Mouse (Mus musculus): ENCODE results near the gene Hnrnpa1.
A peak's percentile ranks its signal among the peaks of the same experiment; 100 is the strongest.
"Not testable (repeated sequence)": the region's sequence is repeated elsewhere in the genome, so short reads cannot be mapped to it uniquely, and the experiment has no call there.

Gene Hnrnpa1

DNA sequence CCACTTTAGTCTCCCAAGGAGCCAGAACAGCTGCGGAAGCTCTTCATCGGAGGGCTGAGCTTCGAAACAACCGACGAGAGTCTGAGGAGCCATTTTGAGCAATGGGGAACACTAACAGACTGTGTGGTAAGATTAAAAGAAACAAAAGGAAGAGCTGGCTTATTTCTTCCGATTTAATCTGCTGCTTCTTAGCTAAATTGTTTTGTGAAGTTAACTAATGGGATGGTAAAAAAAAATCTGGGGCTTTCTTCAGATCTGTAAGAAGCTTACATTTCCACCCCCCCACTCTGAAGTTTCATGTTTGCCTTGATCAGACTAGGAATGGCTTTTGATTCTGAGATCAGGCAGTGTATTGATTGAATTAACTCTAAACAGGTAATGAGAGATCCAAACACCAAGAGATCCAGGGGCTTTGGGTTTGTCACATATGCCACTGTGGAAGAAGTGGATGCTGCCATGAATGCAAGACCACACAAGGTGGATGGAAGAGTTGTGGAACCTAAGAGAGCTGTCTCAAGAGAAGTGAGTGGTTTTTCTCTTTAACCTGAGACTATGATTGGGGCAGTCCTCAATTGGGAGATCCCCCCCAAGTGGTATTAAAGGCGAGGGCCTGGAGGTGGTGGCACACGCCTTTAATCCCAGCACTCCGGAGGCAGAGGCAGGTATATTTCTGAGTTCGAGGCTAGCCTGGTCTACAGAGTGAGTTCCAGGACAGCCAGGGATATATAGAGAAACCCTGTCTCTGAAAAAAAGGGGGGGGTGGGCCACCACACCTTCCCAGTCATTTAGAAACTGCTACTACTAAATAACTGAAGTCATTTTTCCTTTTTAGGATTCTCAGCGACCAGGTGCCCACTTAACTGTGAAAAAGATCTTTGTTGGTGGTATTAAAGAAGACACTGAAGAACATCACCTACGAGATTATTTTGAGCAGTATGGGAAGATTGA lies 1.1 kb downstream of the Hnrnpa1 start:
- DNase-seq (ENCODE audit: low spot score): not testable (repeated sequence)

DNA sequence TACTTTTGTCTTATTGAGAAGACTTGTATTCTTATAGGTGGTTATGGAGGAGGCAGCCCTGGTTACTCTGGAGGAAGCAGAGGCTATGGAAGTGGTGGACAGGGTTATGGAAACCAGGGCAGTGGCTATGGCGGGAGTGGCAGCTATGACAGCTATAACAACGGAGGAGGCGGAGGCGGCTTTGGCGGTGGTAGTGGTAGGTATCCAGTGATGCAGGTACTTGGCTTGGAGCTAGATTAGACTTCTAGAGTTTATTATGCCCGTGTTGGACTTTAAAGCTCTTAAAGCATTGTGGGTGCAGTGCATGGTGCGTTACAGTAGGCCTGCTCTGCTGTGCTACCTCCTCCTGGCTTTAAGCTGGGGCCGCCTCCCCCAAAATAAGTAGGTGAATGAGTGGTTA lies 2.7 kb downstream of the Hnrnpa1 start:
- no peak for DNase-seq (ENCODE audit: low spot score)

DNA sequence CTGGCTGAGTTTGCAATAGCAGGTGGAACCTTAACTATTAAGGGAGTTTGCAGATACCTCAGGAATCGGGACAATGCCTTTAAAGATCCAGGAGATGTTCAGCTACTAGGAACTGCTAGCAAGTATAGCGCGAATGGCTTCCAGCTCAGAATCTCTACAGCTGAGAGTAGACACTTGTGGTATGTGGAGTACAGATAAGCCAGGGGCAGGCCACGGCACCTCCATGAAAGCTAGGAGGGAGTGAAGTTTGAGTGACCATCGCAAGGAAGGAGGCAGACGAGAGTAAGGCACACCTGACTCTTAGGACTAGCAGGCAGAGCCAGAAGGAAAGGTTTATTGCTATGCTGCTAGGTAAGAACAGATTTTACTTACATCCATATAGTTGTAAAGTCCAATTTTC lies 5.4 kb downstream of the Hnrnpa1 start:
- no peak for DNase-seq (ENCODE audit: low spot score)

DNA sequence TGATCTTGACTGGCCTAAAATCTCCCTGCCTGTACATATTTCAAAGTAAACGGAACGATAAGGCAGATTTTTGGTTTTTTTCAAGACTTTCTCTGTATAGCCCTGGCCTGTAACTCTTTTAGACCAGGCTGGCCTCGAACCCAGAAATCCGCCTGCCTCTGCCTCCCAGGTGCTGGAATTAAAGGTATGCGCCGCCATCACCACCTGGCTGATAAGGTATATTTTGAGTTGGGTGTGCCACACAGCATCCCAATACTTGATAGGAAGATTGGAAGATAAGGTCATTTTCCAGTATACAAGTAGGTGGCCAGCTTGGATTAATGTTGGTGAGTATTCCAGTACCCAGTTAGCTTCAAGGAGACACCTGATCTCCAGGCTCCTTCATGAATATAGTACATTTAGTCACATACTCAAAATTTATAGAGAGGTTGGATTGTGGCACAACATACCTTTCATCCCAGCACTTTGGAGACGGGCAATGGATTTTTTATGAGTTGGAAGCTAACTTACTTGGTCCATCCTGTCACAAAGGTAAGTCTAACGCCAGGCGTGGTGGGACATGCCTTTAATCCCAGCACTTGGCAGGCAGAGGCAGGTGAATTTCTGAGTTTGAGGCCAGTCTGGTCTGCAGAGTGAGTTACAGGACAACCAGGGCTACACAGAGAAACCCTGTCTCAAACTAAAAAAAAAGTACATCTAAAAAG lies 7.0 kb downstream of the Hnrnpa1 start:
- DNase-seq (ENCODE audit: low spot score): no peak

DNA sequence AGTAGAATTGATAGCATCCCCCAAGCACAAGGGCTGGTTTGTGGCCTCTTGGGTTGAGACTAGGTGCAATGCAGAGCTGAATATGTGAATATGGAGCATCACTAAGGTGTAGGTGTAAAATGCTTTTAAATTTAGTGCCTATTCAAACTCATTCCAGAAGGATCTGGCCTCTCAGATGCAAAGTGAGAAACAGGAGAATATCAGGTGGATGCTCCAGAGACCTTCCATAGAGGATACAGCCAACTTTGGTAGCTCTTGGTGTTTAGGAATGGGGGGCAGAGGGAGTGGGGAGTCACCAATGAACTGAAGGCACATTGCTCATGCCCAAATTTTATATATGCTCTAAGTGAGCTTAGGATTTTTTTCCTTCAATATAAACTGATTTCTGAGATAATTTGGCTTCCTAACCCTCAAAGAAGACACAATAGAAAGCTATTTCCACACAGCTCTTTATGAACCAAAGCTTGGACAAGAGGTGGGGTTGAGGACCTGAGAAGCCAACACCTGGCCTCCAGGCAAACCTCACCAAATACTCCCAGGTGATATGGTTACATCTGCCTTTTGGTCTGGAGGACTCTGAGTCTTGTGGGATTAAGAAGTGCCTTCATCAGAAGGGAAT lies 7.7 kb downstream of the Hnrnpa1 start:
- no peak for DNase-seq (ENCODE audit: low spot score)

DNA sequence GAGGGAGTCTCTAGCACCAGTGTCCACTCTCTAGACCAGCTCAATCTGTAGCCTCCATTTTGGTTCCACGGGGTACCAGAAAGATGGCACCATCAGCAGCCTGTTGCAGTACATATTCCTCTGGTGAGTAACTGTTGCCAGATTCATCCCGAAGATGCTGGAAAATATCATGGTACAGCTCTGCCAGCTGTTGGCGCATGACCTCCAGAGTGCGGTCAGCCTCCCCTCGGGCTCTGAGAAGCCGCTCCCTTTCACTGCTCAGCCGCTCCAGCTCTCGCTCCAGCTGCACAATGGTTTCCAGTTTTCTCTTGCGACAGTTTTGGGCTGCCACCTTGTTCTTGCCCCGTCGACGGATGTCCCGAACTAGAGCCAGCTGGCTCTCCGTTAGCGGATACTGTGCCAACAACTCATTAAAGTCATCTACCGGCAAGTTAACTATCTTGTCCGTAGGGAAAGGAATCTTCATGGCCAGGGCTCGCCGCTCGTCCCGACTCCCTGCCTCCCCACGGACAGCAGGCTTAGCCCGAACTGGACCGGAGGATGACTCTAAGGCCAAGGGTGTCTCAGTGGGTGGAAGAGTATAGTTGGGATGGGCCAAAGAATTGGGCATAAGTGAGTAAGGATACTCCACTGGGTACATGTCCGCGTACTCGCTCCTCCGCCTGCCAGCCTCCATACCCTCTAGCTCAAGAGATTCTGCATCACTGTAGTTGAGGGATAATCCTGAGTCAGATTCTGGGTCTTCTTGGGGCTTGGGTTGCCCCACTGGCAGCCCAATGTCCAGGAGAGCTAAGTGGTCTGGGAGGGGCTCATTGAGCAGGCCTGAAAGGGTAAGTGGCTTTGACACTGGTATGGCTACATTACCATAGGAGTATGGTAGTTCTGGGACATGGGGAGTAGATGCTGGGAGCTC lies 8.4 kb downstream of the Hnrnpa1 start:
- DNase-seq (ENCODE audit: low spot score): no peak

DNA sequence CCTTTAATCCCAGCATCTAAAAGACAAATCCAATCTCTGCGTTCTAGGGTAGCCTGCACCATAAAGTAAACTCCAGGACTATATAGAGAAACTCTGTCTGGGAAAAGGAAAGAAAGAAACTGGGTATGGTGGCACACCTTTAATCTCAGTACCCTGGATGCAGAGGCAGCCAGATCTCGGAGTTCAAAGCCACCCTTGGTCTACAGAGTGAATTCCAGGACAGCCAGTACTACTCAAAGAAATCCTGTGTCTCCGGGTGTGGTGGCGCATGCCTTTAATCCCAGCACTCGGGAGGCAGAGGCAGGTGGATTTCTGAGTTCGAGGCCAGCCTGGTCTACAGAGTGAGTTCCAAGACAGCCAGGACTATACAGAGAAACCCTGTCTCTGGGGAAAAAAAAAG lies 9.3 kb downstream of the Hnrnpa1 start:
- DNase-seq (ENCODE audit: low spot score): not testable (repeated sequence)

DNA sequence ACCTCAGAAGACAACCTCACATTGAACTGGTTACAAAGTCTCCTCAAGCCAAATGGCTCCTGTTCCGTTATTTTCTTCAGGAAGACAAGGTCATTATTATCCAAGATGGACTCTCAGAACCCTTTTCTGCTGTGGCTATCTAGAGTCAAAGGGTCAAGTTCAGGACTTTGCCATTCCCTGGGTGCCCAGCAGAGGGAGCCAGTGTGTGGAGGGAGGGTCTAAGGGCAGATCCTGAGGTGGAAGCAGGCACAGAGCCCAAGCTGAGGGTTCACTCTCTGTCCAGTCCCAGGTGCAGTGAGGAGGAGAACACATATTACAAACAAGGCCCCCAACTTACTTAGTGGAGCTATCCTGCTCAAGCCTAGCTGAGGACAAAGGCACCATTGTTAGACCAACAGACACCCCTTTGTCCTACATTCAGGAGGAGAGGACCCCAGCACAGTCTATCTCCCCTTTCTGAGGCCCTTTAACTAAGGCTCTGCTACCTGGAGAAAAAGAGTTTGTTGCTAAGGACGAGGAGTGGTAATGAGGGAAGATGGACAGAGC lies 10.0 kb downstream of the Hnrnpa1 start:
- DNase-seq (ENCODE audit: low spot score): peak; percentile 48

DNA sequence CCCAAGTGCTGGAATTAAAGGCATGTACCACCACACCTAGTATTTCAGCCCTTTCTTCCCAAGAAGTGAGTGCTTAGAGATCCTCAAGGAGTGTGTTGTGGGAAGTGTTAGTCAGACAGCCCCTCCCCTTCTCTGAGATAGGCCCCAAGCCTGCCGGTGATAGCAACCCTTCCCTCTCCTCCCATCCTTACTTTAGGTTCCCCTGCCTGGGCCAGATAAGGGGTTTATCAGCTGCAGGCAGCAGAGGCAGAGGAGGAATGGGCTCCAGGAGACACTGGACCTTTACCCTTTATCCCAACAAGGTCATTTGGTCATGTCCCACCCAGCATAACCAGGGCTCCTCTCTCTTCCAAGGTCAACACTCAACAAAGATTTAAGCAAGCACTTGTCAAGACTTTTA lies 11.4 kb downstream of the Hnrnpa1 start:
- no peak for DNase-seq (ENCODE audit: low spot score)

DNA sequence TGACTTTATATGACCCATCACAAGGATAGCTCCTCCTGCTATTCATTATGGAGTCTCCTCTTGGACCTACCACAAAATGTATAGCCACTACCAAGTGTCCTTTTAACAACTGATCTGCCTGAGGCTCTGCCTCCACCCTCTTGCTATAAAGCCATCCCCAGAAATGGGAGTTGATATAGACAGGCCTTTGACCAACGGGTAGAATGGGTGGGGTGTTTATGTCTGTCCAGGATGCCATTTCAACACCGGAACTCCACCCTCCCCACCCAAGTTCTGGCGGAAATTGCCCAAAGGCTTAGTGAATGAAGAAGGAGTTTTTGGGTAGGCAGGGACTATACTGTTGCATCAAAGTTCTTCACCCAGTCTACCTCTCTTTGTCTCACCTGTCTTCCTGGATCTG lies 12.4 kb downstream of the Hnrnpa1 start:
- DNase-seq (ENCODE audit: low spot score): no peak

DNA sequence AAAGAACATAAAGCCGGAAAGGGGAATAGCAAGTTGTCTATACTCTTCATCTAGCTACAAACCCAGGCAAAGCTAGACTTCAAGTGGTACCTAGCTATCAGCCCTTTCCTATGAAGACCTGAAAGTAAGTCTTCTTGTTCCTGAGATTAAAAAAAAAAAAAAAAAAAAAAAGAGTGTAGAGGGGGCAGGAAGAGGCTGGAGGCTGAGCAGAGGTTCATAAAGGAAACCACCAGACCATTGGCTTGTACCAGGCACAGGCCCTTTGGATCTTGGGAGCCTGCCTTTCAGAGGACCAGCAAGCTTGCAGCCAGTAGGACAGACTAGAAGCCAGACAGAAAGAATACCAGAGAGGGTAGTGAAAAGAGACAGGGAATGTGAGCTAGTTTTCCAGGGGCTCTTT lies 13.1 kb downstream of the Hnrnpa1 start:
- no peak for DNase-seq (ENCODE audit: low spot score)

DNA sequence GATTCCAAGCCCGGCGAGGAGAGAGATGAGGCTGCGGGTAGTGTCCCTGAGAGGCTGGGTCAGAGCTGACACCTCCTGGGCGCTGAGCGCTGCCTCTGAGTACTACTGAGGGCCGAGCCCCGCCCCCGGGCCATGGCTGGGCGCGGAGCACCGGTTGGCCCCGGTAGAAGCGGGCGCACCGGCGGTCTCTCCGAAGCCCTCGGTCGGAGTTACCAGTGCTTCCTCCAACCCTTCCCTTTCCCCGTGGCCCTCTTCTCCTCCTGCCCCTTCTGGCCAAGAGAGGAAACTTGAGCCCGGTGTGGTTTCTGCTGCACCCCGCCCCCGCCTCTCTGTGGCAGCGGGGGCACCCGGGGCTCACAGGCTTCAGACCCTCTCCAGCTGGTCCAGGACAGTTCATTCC lies 14.9 kb downstream of the Hnrnpa1 start:
- peak; percentile 25 for DNase-seq (ENCODE audit: low spot score)

DNA sequence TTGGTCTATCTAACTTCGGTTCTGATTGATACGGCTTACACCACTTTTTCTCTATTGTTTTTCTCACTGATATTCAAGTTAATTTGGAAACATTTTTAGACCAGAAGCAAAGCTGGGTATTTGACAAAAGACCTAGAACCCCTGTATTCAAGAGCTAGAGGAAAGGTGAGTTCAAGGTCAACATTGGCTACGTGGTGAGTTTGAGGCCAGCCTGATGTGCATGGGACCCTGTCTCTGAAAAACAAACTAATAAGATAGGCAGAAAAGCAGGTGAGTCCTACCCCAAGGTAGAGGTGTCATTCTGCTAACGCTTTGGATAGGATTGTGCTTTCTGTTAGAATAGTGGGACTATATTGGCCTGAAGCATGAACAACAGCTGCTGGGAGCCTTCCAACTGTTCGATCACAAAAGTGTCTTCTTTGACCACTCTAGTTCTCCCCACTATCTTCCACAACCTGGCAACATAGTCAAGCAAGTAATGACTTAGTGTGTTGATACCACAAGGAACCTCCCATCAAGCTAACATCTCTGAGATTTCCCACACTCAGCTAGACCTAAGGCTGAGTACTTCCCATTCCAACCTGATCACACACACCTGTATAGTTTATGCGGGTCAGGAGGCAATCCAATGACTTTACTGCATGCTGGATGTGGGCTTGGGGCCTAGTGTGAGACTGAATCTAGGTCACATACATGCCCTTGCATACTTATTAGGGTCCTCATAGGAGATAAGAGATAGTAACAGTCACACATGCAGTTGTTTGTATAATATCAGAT lies 16.2 kb downstream of the Hnrnpa1 start:
- DNase-seq (ENCODE audit: low spot score): no peak

DNA sequence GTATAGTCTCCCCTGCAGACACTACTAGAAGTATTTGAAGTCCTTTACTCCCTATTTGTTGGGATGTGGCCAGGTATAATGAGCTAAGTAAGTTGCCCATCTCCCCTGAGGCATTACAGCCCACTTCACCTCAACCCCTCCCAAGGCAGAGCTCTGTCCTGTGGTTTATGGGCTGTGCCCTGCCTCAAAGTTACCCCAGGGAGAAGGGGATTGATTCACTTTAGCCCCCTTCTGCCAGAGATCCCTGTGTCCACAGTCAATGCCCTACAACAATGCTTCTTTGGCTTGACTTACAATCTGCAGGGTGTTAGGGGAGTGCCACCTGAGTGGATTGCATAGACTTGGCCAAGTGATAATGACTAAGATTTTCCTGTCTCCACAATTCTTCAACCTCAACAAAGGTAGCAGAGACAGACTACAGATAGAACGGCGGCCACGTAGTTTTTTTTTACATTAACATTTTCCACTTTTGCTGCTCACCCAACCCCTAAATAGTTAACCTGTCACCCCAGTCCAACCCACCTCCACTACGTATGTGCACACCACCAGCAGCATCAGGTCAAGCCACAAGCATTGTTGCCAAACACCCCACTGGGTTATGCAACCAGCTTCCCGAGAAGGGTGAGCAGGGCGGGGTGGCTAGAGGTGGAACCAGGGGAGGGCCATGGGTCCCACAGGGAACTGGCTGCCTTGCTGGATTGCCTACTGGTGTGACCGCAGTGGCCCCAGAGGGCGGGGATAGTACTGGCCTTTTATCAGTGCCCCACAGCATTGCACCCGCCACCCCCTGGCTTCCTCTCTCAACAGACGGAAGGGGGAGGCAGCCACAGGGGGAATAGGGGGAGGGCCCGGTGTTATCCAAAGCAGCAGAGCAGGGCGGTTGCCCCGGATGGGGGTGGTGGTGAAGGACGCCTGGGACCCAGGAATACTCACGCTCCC lies 17.8 kb downstream of the Hnrnpa1 start, which contains the start of gene Nfe2:
Nfe2 (minus strand) TSS at position 614 of the 939 bp plus-strand sequence.
- peak; percentile 69 for DNase-seq (ENCODE audit: low spot score)

DNA sequence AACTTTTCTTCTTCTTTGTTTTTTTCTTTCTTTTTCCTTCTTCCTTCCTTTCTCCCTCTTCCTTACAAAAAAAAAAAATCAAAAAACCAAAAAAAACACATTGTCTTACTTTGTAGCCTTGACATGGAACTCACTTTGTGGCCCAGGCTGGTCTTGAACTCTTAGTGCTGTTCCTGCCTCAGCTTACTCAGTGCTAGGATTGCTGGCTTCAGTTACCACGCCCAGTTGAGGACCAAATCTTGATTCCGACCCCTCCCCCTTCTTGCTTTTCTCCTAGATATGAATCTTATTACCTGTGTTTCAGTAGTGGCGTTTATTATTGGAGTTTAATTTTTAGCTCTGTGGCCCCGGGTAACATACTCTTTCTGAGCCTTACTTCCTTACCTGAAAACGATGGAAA lies 18.9 kb downstream of the Hnrnpa1 start:
- no peak for DNase-seq (ENCODE audit: low spot score)

DNA sequence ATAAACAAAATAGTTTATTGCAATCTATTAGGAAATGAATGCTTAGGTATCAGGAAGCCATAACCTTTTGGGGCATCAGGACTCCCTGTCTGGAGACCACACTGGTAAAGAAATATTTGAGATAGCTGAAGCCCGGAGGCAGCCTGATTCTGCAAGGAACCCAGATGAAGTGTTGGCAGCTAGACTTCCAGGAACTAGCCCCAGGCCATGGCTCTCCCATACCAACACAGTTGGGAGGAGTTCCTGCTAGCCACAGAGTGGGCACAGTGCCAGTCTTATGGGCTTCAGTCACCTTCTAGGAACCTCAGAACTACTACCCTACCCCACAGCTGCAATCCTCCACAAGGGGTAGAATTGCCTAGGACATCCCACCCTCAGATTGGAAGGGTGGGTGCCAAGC lies 19.8 kb downstream of the Hnrnpa1 start:
- DNase-seq (ENCODE audit: low spot score): no peak

DNA sequence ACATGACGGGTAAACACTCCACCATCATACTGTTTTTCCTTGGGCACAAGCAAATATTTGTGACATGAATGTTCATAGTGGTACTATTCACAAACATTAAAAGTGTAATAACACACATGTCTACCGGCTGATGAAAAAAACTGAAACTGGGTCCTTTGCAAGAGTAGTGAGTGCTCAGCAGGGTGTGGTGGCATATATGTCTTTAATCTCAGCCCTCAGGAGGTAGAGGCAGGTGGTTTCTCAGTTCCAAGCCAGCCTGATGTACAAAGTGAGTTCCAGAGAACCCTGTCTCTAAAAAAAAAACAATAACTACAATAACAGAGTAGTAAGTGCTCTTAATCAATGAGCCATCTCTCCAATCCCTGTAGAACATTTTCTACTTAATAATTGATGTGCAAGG lies 24.6 kb downstream of the Hnrnpa1 start:
- DNase-seq (ENCODE audit: low spot score): no peak

DNA sequence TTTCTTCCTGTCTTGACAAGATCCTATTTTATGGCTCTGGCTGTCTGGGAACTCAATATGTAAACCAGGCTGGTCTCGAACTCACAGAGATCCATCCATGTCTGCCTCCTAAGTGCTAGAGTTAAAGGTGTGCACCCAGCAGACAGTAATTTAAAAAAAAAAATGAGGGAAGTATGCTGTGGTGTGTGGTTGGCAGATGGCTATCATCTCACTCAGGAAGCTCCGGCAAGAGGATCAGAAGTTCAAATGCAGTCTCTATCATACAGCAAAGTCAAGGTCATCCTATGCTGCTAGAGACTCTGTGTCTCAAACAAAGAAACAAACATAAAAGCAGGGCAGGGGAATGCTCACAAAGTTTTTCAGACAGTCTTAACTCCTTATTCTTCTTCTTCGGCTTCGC lies 28.7 kb downstream of the Hnrnpa1 start:
- peak; percentile 18 for DNase-seq (ENCODE audit: low spot score)
